Mouse (Mus musculus) ES-Bruce4 (cell line): Measurements from ENCODE around the gene Zfp593.

Experiments
- CTCF ChIP-seq: IDR thresholded peaks from one replicate; pipeline ENCODE4 v1.8.1; 2011; ENCODE audit warnings: low read depth, low read length
- POLR2A ChIP-seq: IDR thresholded peaks from one replicate; pipeline ENCODE4 v1.8.1; 2011; ENCODE audit warnings: low read length; ENCODE audit not compliant: insufficient read depth

DNA sequence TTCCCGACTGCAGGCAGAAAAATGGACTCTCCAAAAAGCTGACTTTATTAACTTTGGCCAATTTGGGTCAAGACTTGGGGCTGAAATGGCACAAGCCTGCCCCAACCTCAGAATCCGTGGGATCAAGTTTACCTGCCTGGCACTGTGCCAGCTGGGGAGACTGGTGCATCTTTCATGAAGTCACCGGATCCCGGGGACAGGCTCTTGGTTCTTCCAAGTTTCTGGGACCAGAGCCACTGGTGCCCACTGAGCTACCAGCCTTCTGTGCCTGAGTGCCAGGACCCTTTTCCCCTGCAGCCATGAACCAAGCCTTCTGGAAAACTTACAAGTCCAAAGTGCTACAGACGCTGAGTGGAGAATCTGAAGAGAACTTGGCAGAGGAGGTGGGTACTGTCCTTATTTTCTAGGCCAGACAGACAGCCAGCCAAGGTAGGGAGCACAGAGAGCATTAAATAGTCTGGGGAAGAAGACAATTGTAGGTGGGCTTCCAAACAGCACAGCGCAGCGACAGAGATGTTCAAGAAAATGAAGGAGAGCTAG lies 1.4 kb upstream of the Zfp593 start, which contains the start of gene Gm30191:
- TF ChIP-seq CTCF (no peak), POLR2A (no peak)
